ENCODE assay signal across 16 mouse cellular contexts in genomic region chr11:108272601-108273414, GRCm38 (mm10).
DNase-seq lines count a peak whose midpoint lies in the region; TF ChIP-seq lines count a peak whose summit lies in the region.
"Had no signal": no experiment of that assay in that cellular context is flagged by ENCODE, and none has a peak within 500 bp of the region (broad histone marks: within the 10 kb centered on the region; RNA-seq: fewer than 3 reads in every experiment).

No protein-coding gene starts in this region.

- no peak for TF ChIP-seq POLR2A in small intestine, adult 2 months (IDR thresholded peaks at IDR 0.05; ENCODE audit: low read depth, low read length)

- TF ChIP-seq CTCF in layer of hippocampus, adult 2 months (conservative IDR thresholded peaks at IDR 0.05): no peak
- TF ChIP-seq CTCF in small intestine, adult 2 months (IDR thresholded peaks at IDR 0.05; ENCODE audit: extremely low read depth, insufficient read length, insufficient replicate concordance, low read depth, low read length): no peak

- peak overlapping the region; percentile 33; the same call in 1 of the 2 replicates for H3K27ac ChIP-seq in layer of hippocampus, adult 2 months
- H3K27ac ChIP-seq in small intestine, adult 2 months (ENCODE audit: insufficient read depth, low read depth, low read length): peak overlapping the region; percentile 68
- H3K27ac ChIP-seq: embryonic facial prominence, embryonic 13.5 days; hindbrain, embryonic 13.5 days; liver, embryonic 14.5 days; neural tube, embryonic 15.5 days had no signal

- H3K4me1 ChIP-seq in small intestine, adult 2 months (ENCODE audit: control insufficient read depth, insufficient read depth, insufficient read length, low read length): peaks cover 27% of the 10 kb centered on the region; the same call in 1 of the 2 replicates

- H3K27me3 ChIP-seq in small intestine, adult 2 months (ENCODE audit: control insufficient read depth, insufficient read depth, low read length): no peaks in the 10 kb centered on the region
- H3K27me3 ChIP-seq: embryonic facial prominence, embryonic 13.5 days; limb, embryonic 12.5 days; neural tube, embryonic 15.5 days had no signal

- WGBS in small intestine, adult 2 months: 42% methylated on average over 16 of the region's 16 CpGs

- H3K36me3 ChIP-seq in small intestine, adult 2 months (ENCODE audit: control insufficient read depth, insufficient read depth, low read length): no peaks in the 10 kb centered on the region
- H3K36me3 ChIP-seq: embryonic facial prominence, embryonic 13.5 days; hindbrain, embryonic 13.5 days; limb, embryonic 12.5 days; neural tube, embryonic 15.5 days had no signal

- DNase-seq in layer of hippocampus, adult 2 months (ENCODE audit: low spot score in 2 of 2): peak in 1 of 2 experiments; percentile 39
- no peak for DNase-seq in layer of hippocampus, postnatal 10 days (ENCODE audit: low spot score in 2 of 2)
- peak; percentile 81 for DNase-seq in CD4-positive, CD25-positive, alpha-beta regulatory T cell, adult 2 months (ENCODE audit: low read depth, low spot score)
- DNase-seq in brain, adult 2 months (ENCODE audit: low read depth, low spot score): peak; percentile 59
- no peak for DNase-seq in adrenal gland, postnatal 36 days
- DNase-seq in right cerebral cortex, postnatal 25 days: no peak
- DNase-seq: cerebellum, adult 11 months; heart, adult 18-20 months; kidney, adult 11 months; kidney, postnatal 4 days had no signal

- H3K4me3 ChIP-seq in layer of hippocampus, adult 2 months: no peak overlapping the region
- H3K4me3 ChIP-seq in small intestine, adult 2 months (ENCODE audit: low read depth, low read length): no peak overlapping the region
- H3K4me3 ChIP-seq: embryonic facial prominence, embryonic 13.5 days; hindbrain, embryonic 13.5 days; limb, embryonic 12.5 days; neural tube, embryonic 15.5 days had no signal

Comparison
In these comparisons a context has a peak if more than half of its experiments do, and no peak if none do; other contexts are left out.
1. DNase-seq: peak in CD4-positive, CD25-positive, alpha-beta regulatory T cell, adult 2 months (single experiment) and brain, adult 2 months (single experiment); none in layer of hippocampus, postnatal 10 days (0 of 2), adrenal gland, postnatal 36 days (0 of 2) and right cerebral cortex, postnatal 25 days (single experiment).